9 mouse cellular contexts compared by ENCODE assay signal in genomic region chrX:120291696-120292095, GRCm38 (mm10). TPM values are rescaled to one million over a fixed set of nuclear protein-coding genes. Genes with fewer than 3 reads are reported as not detected.
A peak's percentile ranks its signal among the peaks of the same experiment; 100 is the strongest.
DNase-seq lines count a peak whose midpoint lies in the region; ATAC-seq and TF ChIP-seq lines count a peak whose summit lies in the region.
"Had no signal": no experiment of that assay in that cellular context is flagged by ENCODE, and none has a peak within 500 bp of the region (broad histone marks: within the 10 kb centered on the region; RNA-seq: fewer than 3 reads in every experiment).

No protein-coding gene starts in this region.

- no peaks in the 10 kb centered on the region; the same call in 1 of the 2 replicates for H3K27me3 ChIP-seq in heart, embryonic 10.5 days (ENCODE audit: insufficient read depth, poor library complexity, severe bottlenecking)
- peaks cover 2% of the 10 kb centered on the region; the same call in 1 of the 2 replicates for H3K27me3 ChIP-seq in heart, adult 2 months (ENCODE audit: control insufficient read depth, insufficient read depth, low read length)
- no peaks in the 10 kb centered on the region for H3K27me3 ChIP-seq in limb, embryonic 14.5 days (ENCODE audit: control insufficient read depth, insufficient read depth, low read length)
- H3K27me3 ChIP-seq in stomach, embryonic 15.5 days (replicated peaks) = no peaks in the 10 kb centered on the region

- H3K9me3 ChIP-seq in heart, embryonic 10.5 days = no peaks in the 10 kb centered on the region
- no peaks in the 10 kb centered on the region for H3K9me3 ChIP-seq in limb, embryonic 14.5 days (ENCODE audit: control insufficient read depth, low read length)
- no peaks in the 10 kb centered on the region for H3K9me3 ChIP-seq in stomach, embryonic 15.5 days

- TF ChIP-seq EP300 in heart, adult 2 months (IDR thresholded peaks at IDR 0.05; ENCODE audit: insufficient read depth, low read depth, low read length) = no peak

- H3K36me3 ChIP-seq in heart, embryonic 10.5 days = no peaks in the 10 kb centered on the region
- H3K36me3 ChIP-seq in heart, adult 2 months (ENCODE audit: control insufficient read depth, insufficient read depth, low read length) = no peaks in the 10 kb centered on the region
- no peaks in the 10 kb centered on the region for H3K36me3 ChIP-seq in limb, embryonic 14.5 days (ENCODE audit: control insufficient read depth, insufficient read depth, low read length)
- no peaks in the 10 kb centered on the region for H3K36me3 ChIP-seq in stomach, embryonic 15.5 days

- peak overlapping the region; percentile 58 for H3K4me3 ChIP-seq in heart, embryonic 10.5 days
- H3K4me3 ChIP-seq in heart, adult 2 months = no peak overlapping the region
- H3K4me3 ChIP-seq in limb, embryonic 14.5 days (replicated peaks; ENCODE audit: low read length) = peak overlapping the region; percentile 45
- peak overlapping the region; percentile 49 for H3K4me3 ChIP-seq in stomach, embryonic 15.5 days (replicated peaks)

- peak overlapping the region; percentile 59 for H3K4me2 ChIP-seq in limb, embryonic 14.5 days (replicated peaks; ENCODE audit: low read depth, low read length, severe bottlenecking)
- H3K4me2 ChIP-seq in stomach, embryonic 15.5 days = peak overlapping the region; percentile 73

- H3K4me1 ChIP-seq in heart, embryonic 10.5 days = no peaks in the 10 kb centered on the region
- H3K4me1 ChIP-seq in heart, adult 2 months (ENCODE audit: control insufficient read depth, insufficient read depth, low read length) = no peaks in the 10 kb centered on the region; the same call in 1 of the 2 replicates
- H3K4me1 ChIP-seq in limb, embryonic 14.5 days (ENCODE audit: control insufficient read depth, insufficient read depth, low read length) = no peaks in the 10 kb centered on the region
- no peaks in the 10 kb centered on the region for H3K4me1 ChIP-seq in stomach, embryonic 15.5 days

- no peak overlapping the region for H3K9ac ChIP-seq in heart, adult 2 months (ENCODE audit: low read depth, low read length)
- H3K9ac ChIP-seq in limb, embryonic 14.5 days (ENCODE audit: low read depth, low read length, severe bottlenecking) = 0 out of 2 replicates have a peak overlapping the region, but pooled peaks have one; percentile 41
- no peak overlapping the region for H3K9ac ChIP-seq in stomach, embryonic 15.5 days
- H3K9ac ChIP-seq: liver, embryonic 14.5 days had no signal

- H3K79me2 ChIP-seq in heart, adult 2 months (replicated peaks; ENCODE audit: control insufficient read depth, insufficient read depth, low read length) = no peaks in the 10 kb centered on the region

- peak; percentile 34; the same call in 1 of the 2 replicates for ATAC-seq in frontal cortex, adult (ENCODE audit: low TSS enrichment)
- ATAC-seq in limb, embryonic 14.5 days (ENCODE audit: low FRiP score, low read depth) = no peak
- no peak for ATAC-seq in stomach, embryonic 15.5 days (ENCODE audit: insufficient read depth, low FRiP score, low read depth)

- intact Hi-C loops in heart, adult 2 months (cut with DNase I) = no loop called here

- WGBS in heart, embryonic 10.5 days = 15% methylated on average over 13 of the region's 13 CpGs
- 12% methylated on average over 13 of the region's 13 CpGs for WGBS in heart, adult 2 months
- WGBS in limb, embryonic 14.5 days = 22% methylated on average over 13 of the region's 13 CpGs
- WGBS in stomach, embryonic 15.5 days = 11% methylated on average over 13 of the region's 13 CpGs

- TF ChIP-seq CTCF in heart, adult 2 months (IDR thresholded peaks at IDR 0.05) = no peak

- no peak for TF ChIP-seq POLR2A in heart, adult 2 months (IDR thresholded peaks at IDR 0.05; ENCODE audit: insufficient read depth, low read depth, low read length)
- no peak for TF ChIP-seq POLR2A in limb, embryonic 14.5 days (IDR thresholded peaks at IDR 0.05; ENCODE audit: borderline replicate concordance, extremely low read depth, insufficient read depth, insufficient read length)

- peak; percentile 71 for DNase-seq in heart, embryonic 10.5 days (ENCODE audit: low spot score)
- no peak for DNase-seq in heart, adult 2 months
- peak; percentile 9 for DNase-seq in cerebellum, adult 9-10 months
- no peak for DNase-seq in limb, embryonic 14.5 days (ENCODE audit: low spot score)
- no peak for DNase-seq in kidney, adult 11 months
- DNase-seq in lung, postnatal 10 days = no peak

- H3K27ac ChIP-seq in heart, embryonic 10.5 days = no peak overlapping the region
- H3K27ac ChIP-seq in heart, adult 2 months = no peak overlapping the region
- no peak overlapping the region for H3K27ac ChIP-seq in limb, embryonic 14.5 days (replicated peaks; ENCODE audit: low read depth, low read length)
- no peak overlapping the region for H3K27ac ChIP-seq in stomach, embryonic 15.5 days
- H3K27ac ChIP-seq: liver, embryonic 14.5 days had no signal

RNA-seq across cellular contexts. Expression of gene Pcdh11x, which starts 1.6 kb away (rescaled TPM):
- 2.7 and 5.2 TPM in 2 replicates for polyA plus RNA-seq in heart, embryonic 10.5 days (2016; fragmentation: Nextera tagmentation; extraction: Ambion mirVana)
- total RNA-seq in heart, adult 2 months (2021) = under 1 TPM in 1 of 2 experiments, not detected in 1; 0.10 TPM
- polyA plus RNA-seq in heart, adult 2 months (2012; rRNA removed) = 0.08 TPM in 1 of 2 replicates, not detected in the other
- 2.2 and 4.1 TPM in 2 replicates for polyA plus RNA-seq in limb, embryonic 14.5 days (2012; rRNA removed)
- 9.2 and 9.5 TPM in 2 replicates for polyA plus RNA-seq in limb, embryonic 14.5 days (2014; fragmentation: Nextera tagmentation; extraction: Ambion mirVana)
- polyA plus RNA-seq in stomach, embryonic 15.5 days (2015; fragmentation: Nextera tagmentation; extraction: Ambion mirVana) = 5.6 and 6.3 TPM in 2 replicates

RNA-seq across cellular contexts. Expression of gene H2afb3, which starts 21.2 kb away (rescaled TPM):
- not detected in 2 replicates for polyA plus RNA-seq in heart, embryonic 10.5 days (2016; fragmentation: Nextera tagmentation; extraction: Ambion mirVana)
- total RNA-seq in heart, adult 2 months (2021) = not detected
- polyA plus RNA-seq in heart, adult 2 months (2012; rRNA removed) = not detected in 2 replicates
- not detected in 2 replicates for polyA plus RNA-seq in limb, embryonic 14.5 days (2012; rRNA removed)
- not detected in 2 replicates for polyA plus RNA-seq in limb, embryonic 14.5 days (2014; fragmentation: Nextera tagmentation; extraction: Ambion mirVana)
- polyA plus RNA-seq in stomach, embryonic 15.5 days (2015; fragmentation: Nextera tagmentation; extraction: Ambion mirVana) = not detected in 2 replicates
- polyA plus RNA-seq: liver, embryonic 14.5 days had no signal

Comparison
In these comparisons a context has a peak if more than half of its experiments do, and no peak if none do; other contexts are left out.
1. DNase-seq: peak in heart, embryonic 10.5 days (single experiment) and cerebellum, adult 9-10 months (single experiment); none in heart, adult 2 months (0 of 2), limb, embryonic 14.5 days (single experiment), kidney, adult 11 months (single experiment) and lung, postnatal 10 days (single experiment).